Mouse (Mus musculus) lung, postnatal 4 days (tissue): Measurements from ENCODE around the gene Negr1.

Experiments
- DNase-seq, 2 experiments: peaks; one replicate each; pipeline ENCODE4 v3.0.0; 2021

Gene Negr1

DNA sequence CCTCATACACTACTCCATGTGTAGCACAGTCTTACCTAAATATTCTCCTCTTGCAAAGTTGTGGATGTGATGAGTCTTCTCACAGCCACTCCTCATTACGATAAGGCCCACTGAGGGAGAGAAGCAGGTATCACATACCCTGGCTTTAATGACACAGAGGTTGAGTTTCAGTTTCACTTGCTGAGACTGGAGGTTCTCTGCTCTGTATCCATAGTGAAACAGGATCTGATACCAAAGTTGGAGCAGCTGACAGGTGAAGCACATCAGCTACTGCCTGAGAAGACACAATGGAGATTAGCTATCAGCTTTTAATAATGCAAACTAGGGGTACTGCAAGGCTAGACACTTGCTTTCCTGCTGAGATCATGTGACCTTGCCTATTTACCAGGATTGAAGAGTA lies 137.1 kb downstream of the Negr1 start:
- DNase-seq: no peak

DNA sequence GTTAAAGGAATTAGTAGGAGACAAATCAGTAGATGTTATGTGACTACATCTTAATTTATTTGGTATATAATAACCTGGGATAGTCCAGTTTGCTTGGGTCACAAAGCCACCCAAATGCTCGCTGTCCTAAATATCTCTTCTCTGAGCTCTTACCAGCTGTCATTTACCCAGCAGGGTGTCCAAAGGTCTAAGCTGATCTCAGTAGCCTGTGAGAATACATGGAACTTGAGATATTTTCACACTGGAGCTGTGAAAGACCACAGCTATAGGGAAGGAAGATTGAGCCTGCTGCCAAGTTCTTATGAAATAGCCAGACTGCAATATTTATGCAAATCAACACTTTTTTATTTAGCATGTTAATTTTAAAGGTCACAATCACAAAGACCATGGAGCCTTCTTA lies 141.6 kb downstream of the Negr1 start:
- no peak for DNase-seq

DNA sequence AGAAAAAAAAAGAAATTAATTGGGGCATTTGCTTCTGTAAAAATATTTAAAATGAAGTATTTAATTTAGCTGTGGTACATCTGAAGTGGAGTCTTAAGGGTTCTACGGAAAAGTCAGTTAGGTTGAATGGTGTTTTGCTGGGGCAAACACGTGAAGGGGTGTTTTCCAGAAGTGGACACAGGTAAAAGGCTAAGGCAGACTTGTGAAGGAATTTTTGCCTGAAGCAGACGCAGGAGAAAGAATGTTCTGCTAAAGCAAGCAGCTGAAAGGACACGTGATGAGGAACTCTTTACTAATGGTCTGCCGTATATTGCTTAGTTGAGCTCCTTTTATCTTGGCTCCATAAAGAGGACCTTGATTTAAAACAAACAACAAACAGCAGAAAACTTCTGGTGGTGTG lies 148.6 kb downstream of the Negr1 start:
- no peak for DNase-seq

GRCm38 (mm10) chr3:156710693-156711092 lies 149.1 kb downstream of the Negr1 start:
- no peak for DNase-seq

DNA sequence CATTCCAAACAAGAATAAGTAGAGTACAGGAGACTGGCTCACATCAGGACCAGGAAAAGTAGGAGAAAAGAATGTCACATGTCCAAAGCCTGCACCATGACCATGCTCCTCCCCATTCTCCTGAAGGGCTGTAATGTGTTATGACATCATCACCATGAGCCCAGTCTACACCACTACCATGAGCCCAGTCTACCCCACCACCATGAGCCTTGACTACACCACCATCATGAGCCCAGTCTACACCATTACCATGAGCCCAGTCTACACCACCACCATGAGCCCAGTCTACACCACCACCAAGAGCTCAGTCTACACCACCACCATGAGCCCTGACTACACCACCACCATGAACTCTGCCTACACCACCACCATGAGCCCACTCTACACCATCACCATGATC lies 174.7 kb downstream of the Negr1 start:
- DNase-seq: no peak

DNA sequence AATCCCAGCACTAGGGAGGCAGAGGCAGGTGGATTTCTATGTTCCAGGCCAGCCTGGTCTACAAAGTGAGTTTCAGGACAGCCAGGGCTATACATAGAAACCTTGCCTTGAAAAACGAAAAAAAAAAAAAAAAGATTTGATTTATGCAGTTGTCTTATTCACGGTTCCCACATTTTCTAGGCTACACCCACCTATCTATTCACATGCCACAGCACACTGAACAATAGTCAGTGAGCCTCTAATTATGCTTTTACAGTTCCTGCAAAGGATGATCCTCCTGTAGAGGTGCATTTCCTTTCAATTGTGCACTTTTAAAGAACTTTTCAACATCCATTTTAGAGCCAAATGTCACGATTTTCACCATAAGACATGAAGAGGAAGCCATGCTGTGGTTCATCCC lies 177.9 kb downstream of the Negr1 start:
- no peak for DNase-seq

DNA sequence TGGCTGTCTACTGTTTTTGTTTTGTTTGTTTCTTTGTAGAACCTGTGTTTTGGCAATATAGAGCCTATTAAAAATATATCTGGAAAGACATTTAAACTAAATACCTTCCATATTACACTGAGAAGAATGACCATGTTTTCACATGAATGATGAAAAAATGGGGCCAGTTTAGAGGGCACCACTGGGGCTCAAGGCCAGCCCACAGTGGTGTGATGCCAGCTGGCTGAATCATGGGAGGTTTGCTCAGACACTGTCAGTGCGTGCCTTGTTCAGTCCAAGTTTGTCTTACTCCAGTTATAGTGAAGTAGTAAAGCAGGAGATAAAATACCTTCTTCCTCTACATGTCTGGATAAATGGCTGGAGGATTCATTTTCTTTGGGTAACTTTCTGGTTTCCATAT lies 181.7 kb downstream of the Negr1 start:
- DNase-seq: no peak

- DNase-seq: no peak
Observed at GRCm38 (mm10) chr3:156745218-156745770, 183.7 kb downstream of the Negr1 start.

GRCm38 (mm10) chr3:156747456-156747855 lies 185.9 kb downstream of the Negr1 start:
- DNase-seq: no peak

- DNase-seq: no peak
Observed at GRCm38 (mm10) chr3:156753780-156754373, 192.3 kb downstream of the Negr1 start.

- no peak for DNase-seq
Observed at GRCm38 (mm10) chr3:156754790-156755530, 193.4 kb downstream of the Negr1 start.

DNA sequence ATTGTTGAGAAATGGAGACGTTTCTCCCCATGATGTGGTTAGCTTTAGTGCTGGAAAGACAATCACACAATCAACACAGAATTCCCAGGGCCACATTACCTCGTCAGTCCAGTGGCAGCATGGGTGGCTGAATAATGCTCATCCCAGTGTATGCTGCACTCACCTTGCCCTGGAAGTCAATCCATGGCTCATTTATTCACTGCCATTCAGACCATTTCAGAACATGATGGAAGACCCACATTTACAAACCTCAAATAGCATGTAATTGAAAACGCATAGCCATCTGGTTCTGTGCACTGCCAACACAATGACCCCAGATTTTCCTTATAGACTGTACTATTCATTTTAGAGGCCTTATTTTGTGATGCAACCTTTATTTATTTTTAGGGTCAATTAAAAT lies 203.4 kb downstream of the Negr1 start:
- DNase-seq: no peak

DNA sequence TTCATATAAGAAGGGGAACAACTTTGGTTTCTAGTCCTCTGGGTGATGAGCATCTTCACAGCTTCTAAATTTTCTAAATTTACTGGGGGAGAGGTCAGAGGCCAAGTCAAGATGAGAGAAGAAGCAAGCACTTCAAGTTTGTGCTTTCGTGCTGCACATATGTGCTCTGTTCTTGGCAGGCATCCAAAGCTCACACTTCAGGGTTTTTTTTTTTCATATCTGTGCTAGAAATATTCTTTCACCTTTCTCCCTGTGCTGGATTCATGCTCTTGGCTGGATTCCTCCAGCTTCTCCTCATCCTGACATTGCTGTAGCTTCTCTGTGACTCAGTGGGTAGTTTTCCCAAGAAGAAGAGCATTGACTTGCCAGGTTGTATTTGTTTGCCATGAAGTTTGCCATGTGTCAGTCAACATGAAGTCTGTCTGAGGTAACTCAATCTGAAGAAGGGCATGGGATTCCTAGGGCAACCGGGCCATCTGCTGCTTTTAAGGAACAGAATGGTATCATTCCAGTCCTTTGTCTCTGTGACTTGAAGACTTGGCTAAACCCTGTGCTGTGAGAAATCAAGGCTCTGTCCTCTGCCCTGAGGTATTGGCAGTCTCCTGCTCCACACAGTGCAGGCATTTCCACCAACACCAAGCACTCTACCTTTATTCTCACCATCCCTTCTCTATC lies 204.7 kb downstream of the Negr1 start:
- no peak for DNase-seq

GRCm38 (mm10) chr3:156771626-156772025 lies 210.0 kb downstream of the Negr1 start:
- no peak for DNase-seq

GRCm38 (mm10) chr3:156772057-156772456 lies 210.5 kb downstream of the Negr1 start:
- DNase-seq: no peak

DNA sequence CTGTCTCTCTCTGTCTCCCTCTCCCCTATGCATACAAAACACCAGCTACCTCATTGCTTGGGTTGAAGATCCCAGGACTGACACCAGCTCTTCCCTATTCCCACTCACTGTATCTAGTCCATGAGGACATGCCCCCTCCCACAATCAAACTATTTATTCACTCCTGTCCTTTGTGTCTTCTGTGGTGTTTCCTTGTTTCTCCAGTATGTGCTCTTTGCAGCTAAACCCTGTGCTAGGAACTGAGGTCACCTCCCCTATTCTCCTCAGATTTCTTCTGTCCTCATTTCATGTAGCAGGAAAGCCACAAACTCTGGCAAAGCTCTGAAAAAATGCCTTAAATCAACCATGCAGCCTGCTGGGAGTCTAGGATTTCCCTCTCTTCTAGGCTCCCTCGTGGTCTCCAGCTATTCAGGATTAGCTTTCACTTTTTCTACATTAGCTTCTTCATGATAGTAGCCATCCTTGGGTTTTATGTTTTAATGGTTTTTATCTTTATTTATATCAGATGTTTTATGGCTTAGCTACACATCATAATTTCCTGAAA lies 222.8 kb downstream of the Negr1 start:
- DNase-seq: no peak

- no peak for DNase-seq
Observed at GRCm38 (mm10) chr3:156786355-156786754, 224.8 kb downstream of the Negr1 start.

GRCm38 (mm10) chr3:156791234-156791633 lies 229.6 kb downstream of the Negr1 start:
- DNase-seq: no peak

DNA sequence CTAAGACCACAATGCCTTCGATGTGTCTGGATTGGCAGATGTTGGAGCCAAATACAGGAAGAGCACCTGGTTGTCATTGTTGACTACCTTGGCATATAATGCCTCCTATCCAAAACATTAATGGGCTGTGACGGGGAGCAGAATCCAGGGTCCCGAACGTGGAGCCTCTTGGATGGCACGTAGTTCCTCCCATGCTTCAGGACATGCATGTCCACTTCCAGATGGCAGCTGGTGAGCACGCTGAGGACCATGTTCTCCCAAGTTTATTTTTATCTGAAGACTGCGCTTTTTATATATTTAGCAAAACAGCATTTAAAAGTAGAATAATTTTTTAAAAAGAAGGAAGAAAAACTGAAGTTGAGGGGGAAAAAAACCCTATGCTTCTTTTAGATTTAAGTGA lies 231.1 kb downstream of the Negr1 start:
- DNase-seq: no peak

- DNase-seq: no peak
Observed at GRCm38 (mm10) chr3:156794091-156794490, 232.5 kb downstream of the Negr1 start.

DNA sequence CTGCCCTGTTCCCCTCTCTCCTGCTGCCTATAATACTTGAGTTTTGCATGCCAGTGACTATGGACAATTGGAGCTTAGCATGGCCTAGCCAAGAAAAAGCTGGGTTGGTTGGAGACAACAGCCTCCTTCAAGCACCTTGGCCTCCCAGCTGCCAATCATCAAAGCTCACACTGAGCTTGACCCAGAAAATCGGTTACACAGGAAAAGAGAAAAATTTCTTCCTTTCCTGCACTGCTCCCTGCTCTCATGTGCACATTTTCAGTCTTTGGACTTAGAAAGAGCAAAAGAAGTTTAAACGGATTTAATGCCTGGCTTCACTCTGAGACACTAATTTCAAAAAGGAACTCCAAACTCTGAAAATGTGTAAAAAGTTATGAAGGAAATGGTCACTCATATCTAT lies 233.0 kb downstream of the Negr1 start:
- DNase-seq: no peak

- DNase-seq: peak; percentile 34 to 80
Observed at GRCm38 (mm10) chr3:156796061-156796691, 234.6 kb downstream of the Negr1 start.

GRCm38 (mm10) chr3:156799228-156799627 lies 237.6 kb downstream of the Negr1 start:
- DNase-seq: no peak
